25 mouse cellular contexts compared by ENCODE assay signal in the genomic region with DNA sequence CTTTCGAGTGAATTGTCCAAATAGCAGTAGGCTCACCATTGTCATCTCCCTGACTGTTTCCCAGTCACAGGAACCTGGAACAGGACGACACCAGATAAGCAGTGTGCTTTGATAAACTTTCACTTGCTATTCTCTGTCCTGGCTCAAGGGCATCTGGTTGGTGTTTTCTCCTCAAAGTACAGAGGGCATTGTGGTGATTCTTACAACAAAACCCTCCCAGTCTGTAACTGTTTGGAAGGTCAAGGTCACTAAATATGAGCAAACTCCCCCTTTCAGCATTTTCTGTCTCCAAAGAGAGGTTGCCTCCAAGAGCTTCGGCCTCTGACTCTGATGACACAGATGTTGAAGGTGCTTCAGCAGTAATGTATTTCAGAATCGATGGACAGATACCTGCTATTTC. TPM values are rescaled to one million over a fixed set of nuclear protein-coding genes. Genes with fewer than 3 reads are reported as not detected.
"Had no signal": no experiment of that assay in that cellular context is flagged by ENCODE, and none has a peak within 500 bp of the region (broad histone marks: within the 10 kb centered on the region; RNA-seq: fewer than 3 reads in every experiment).

No protein-coding gene starts in this region.

- H3K36me3 ChIP-seq: kidney, embryonic 15.5 days; liver, embryonic 12.5 days; liver, embryonic 15.5 days; lung, embryonic 15.5 days; midbrain, embryonic 10.5 days; midbrain, embryonic 13.5 days; neural tube, embryonic 13.5 days; stomach, embryonic 15.5 days had no signal

- H3K9ac ChIP-seq: kidney, embryonic 15.5 days; liver, embryonic 12.5 days; liver, embryonic 15.5 days; lung, embryonic 15.5 days; midbrain, embryonic 13.5 days; neural tube, embryonic 13.5 days; stomach, embryonic 15.5 days had no signal

- H3K4me3 ChIP-seq: kidney, embryonic 15.5 days; left cerebral cortex, adult 2 months; liver, embryonic 12.5 days; liver, embryonic 15.5 days; lung, embryonic 15.5 days; midbrain, embryonic 10.5 days; midbrain, embryonic 13.5 days; myocyte; neural tube, embryonic 13.5 days; stomach, embryonic 15.5 days had no signal

- DNase-seq: kidney, postnatal 10 days; kidney, postnatal 36 days; layer of hippocampus, postnatal 36 days; lung, adult 18-20 months; lung, postnatal 10 days; lung, postnatal 36 days; retina, postnatal 1 day; right cerebral cortex, postnatal 25 days; spleen, adult 18-20 months; thymus, adult 2 months; thymus, postnatal 14 days; thymus, postnatal 4 days had no signal

- ATAC-seq: liver, embryonic 12.5 days; midbrain, embryonic 13.5 days; midbrain, embryonic 16.5 days had no signal

- H3K4me2 ChIP-seq: kidney, embryonic 15.5 days; liver, embryonic 12.5 days; liver, embryonic 15.5 days; lung, embryonic 15.5 days; midbrain, embryonic 13.5 days; neural tube, embryonic 13.5 days; stomach, embryonic 15.5 days had no signal

- H3K9me3 ChIP-seq: kidney, embryonic 15.5 days; liver, embryonic 12.5 days; liver, embryonic 15.5 days; lung, embryonic 15.5 days; midbrain, embryonic 10.5 days; midbrain, embryonic 13.5 days; neural tube, embryonic 13.5 days; stomach, embryonic 15.5 days had no signal

- H3K4me1 ChIP-seq: liver, embryonic 12.5 days; liver, embryonic 15.5 days; stomach, embryonic 15.5 days had no signal

- H3K27ac ChIP-seq: kidney, embryonic 15.5 days; left cerebral cortex, adult 2 months; liver, embryonic 12.5 days; liver, embryonic 15.5 days; lung, embryonic 15.5 days; midbrain, embryonic 10.5 days; midbrain, embryonic 13.5 days; neural tube, embryonic 13.5 days; stomach, embryonic 15.5 days had no signal

- H3K27me3 ChIP-seq: kidney, embryonic 15.5 days; liver, embryonic 12.5 days; liver, embryonic 15.5 days; lung, embryonic 15.5 days; midbrain, embryonic 13.5 days; neural tube, embryonic 13.5 days; stomach, embryonic 15.5 days had no signal

RNA-seq across cellular contexts. Expression of gene Wipf3, which starts 35.5 kb away (rescaled TPM):
- total RNA-seq: monocyte, adult 5-6 weeks; neutrophil, adult 5-6 weeks had no signal
